Mouse (Mus musculus): ENCODE data around the gene Gng8. TPM values are rescaled to one million over a fixed set of nuclear protein-coding genes. Genes with fewer than 3 reads are reported as not detected.
A peak's percentile ranks its signal among the peaks of the same experiment; 100 is the strongest.

The Gng8 gene
- polyA plus RNA-seq, 1 experiment from 2014 or later, result 18.2 TPM

- Histone ChIP-seq H3K9ac (peak overlapping the region; percentile 51; the same call in 1 of the 2 replicates), H3K4me2 (peak overlapping the region; percentile 42), H3K27ac (no peak overlapping the region; the same call in 1 of the 2 replicates), H3K36me3 (ENCODE audit: poor library complexity, severe bottlenecking) (peaks cover 51% of the 10 kb centered on the region), H3K4me1 (peaks cover 52% of the 10 kb centered on the region), H3K9me3 (replicated peaks) (no peaks in the 10 kb centered on the region), H3K4me3 (0 out of 2 replicates have a peak overlapping the region, but pooled peaks have one; percentile 3), H3K27me3 (no peaks in the 10 kb centered on the region)
- ATAC-seq, result no peak
- WGBS, result 81% methylated on average over 7 of the region's 7 CpGs
These were observed 28.6 kb downstream of the Gng8 start for GRCm38 (mm10) chr7:16920150-16920579.

GRCm38 (mm10) chr7:16920818-16921791, 29.5 kb downstream of the Gng8 start:
- no peak for ATAC-seq
- 40% methylated on average over 21 of the region's 21 CpGs for WGBS
- Histone ChIP-seq H3K9me3 (replicated peaks) (no peaks in the 10 kb centered on the region), H3K27ac (peak overlapping the region; percentile 96), H3K4me3 (peak overlapping the region; percentile 86), H3K9ac (peak overlapping the region; percentile 97), H3K4me2 (peak overlapping the region; percentile 95), H3K27me3 (no peaks in the 10 kb centered on the region), H3K4me1 (peaks cover 52% of the 10 kb centered on the region), H3K36me3 (ENCODE audit: poor library complexity, severe bottlenecking) (peaks cover 41% of the 10 kb centered on the region)

GRCm38 (mm10) chr7:16921881-16922335, 30.3 kb downstream of the Gng8 start:
- Histone ChIP-seq H3K4me3 (peak overlapping the region; percentile 86), H3K4me1 (peaks cover 52% of the 10 kb centered on the region), H3K9me3 (replicated peaks) (no peaks in the 10 kb centered on the region), H3K36me3 (ENCODE audit: poor library complexity, severe bottlenecking) (peaks cover 33% of the 10 kb centered on the region), H3K4me2 (peak overlapping the region; percentile 95), H3K27ac (peak overlapping the region; percentile 96), H3K27me3 (no peaks in the 10 kb centered on the region), H3K9ac (peak overlapping the region; percentile 97)
- ATAC-seq, result no peak
- WGBS, result 32% methylated on average over 6 of the region's 6 CpGs

- Histone ChIP-seq H3K36me3 (ENCODE audit: poor library complexity, severe bottlenecking) (peaks cover 28% of the 10 kb centered on the region), H3K4me3 (peak overlapping the region; percentile 86), H3K27me3 (no peaks in the 10 kb centered on the region), H3K9ac (peak overlapping the region; percentile 97), H3K4me1 (peaks cover 52% of the 10 kb centered on the region), H3K9me3 (replicated peaks) (no peaks in the 10 kb centered on the region), H3K4me2 (peak overlapping the region; percentile 95), H3K27ac (peak overlapping the region; percentile 96)
- 43% methylated on average over 10 of the region's 10 CpGs for WGBS
- no peak for ATAC-seq
These were observed 30.9 kb downstream of the Gng8 start for GRCm38 (mm10) chr7:16922360-16922973.

- Histone ChIP-seq H3K36me3 (ENCODE audit: poor library complexity, severe bottlenecking) (peaks cover 18% of the 10 kb centered on the region), H3K4me1 (peaks cover 48% of the 10 kb centered on the region), H3K4me3 (peak overlapping the region; percentile 86), H3K9ac (peak overlapping the region; percentile 97), H3K4me2 (peak overlapping the region; percentile 95), H3K9me3 (replicated peaks) (no peaks in the 10 kb centered on the region), H3K27me3 (no peaks in the 10 kb centered on the region), H3K27ac (peak overlapping the region; percentile 96)
- WGBS, result under 1% methylated on average over 57 of the region's 57 CpGs
- peak; percentile 6 for ATAC-seq
These were observed 31.9 kb downstream of the Gng8 start for GRCm38 (mm10) chr7:16923283-16924036.

- WGBS, result 2% methylated on average over 64 of the region's 64 CpGs
- Histone ChIP-seq H3K9me3 (replicated peaks) (no peaks in the 10 kb centered on the region), H3K36me3 (ENCODE audit: poor library complexity, severe bottlenecking) (peaks cover 10% of the 10 kb centered on the region), H3K9ac (peak within 1 kb of the TSS; percentile 97), H3K27ac (peak within 1 kb of the TSS; percentile 96), H3K4me3 (peak within 1 kb of the TSS; percentile 86), H3K27me3 (no peaks in the 10 kb centered on the region), H3K4me2 (peak within 1 kb of the TSS; percentile 95), H3K4me1 (peaks cover 41% of the 10 kb centered on the region)
- ATAC-seq, result peak; percentile 93
These were observed 32.6 kb downstream of the Gng8 start, which contains the start of gene Calm3 for GRCm38 (mm10) chr7:16924037-16924834. Gene Calm3, minus strand, starts transcription at chr7:16924114.

GRCm38 (mm10) chr7:16928341-16928740, 36.8 kb downstream of the Gng8 start:
- no peak for ATAC-seq
- 38% methylated on average over 2 of the region's 2 CpGs for WGBS
- Histone ChIP-seq H3K4me3 (no peak overlapping the region), H3K27ac (no peak overlapping the region), H3K36me3 (ENCODE audit: poor library complexity, severe bottlenecking) (no peaks in the 10 kb centered on the region), H3K4me2 (no peak overlapping the region), H3K4me1 (peaks cover 24% of the 10 kb centered on the region), H3K27me3 (no peaks in the 10 kb centered on the region), H3K9ac (no peak overlapping the region), H3K9me3 (replicated peaks) (no peaks in the 10 kb centered on the region)

- Histone ChIP-seq H3K27me3 (no peaks in the 10 kb centered on the region), H3K4me1 (peaks cover 29% of the 10 kb centered on the region), H3K4me2 (no peak overlapping the region), H3K27ac (no peak overlapping the region), H3K36me3 (ENCODE audit: poor library complexity, severe bottlenecking) (no peaks in the 10 kb centered on the region), H3K4me3 (no peak overlapping the region), H3K9ac (no peak overlapping the region), H3K9me3 (replicated peaks) (no peaks in the 10 kb centered on the region)
- ATAC-seq, result peak; percentile 5
- WGBS, result 4% methylated on average over 1 of the region's 1 CpGs
These were observed 39.3 kb downstream of the Gng8 start for GRCm38 (mm10) chr7:16930850-16931249.

- Histone ChIP-seq H3K27ac (peak overlapping the region; percentile 59), H3K4me2 (no peak overlapping the region), H3K27me3 (no peaks in the 10 kb centered on the region), H3K36me3 (ENCODE audit: poor library complexity, severe bottlenecking) (no peaks in the 10 kb centered on the region), H3K4me1 (peaks cover 29% of the 10 kb centered on the region), H3K9me3 (replicated peaks) (no peaks in the 10 kb centered on the region), H3K4me3 (no peak overlapping the region), H3K9ac (no peak overlapping the region)
- WGBS, result 15% methylated on average over 14 of the region's 14 CpGs
- peak; percentile 73 for ATAC-seq
These were observed 40.5 kb downstream of the Gng8 start for GRCm38 (mm10) chr7:16931968-16932627.

- Histone ChIP-seq H3K9ac (no peak overlapping the region; the same call in 1 of the 2 replicates), H3K4me2 (peak overlapping the region; percentile 20; the same call in 1 of the 2 replicates), H3K4me1 (peaks cover 32% of the 10 kb centered on the region), H3K4me3 (no peak overlapping the region), H3K9me3 (replicated peaks) (no peaks in the 10 kb centered on the region), H3K36me3 (ENCODE audit: poor library complexity, severe bottlenecking) (no peaks in the 10 kb centered on the region), H3K27ac (peak overlapping the region; percentile 59), H3K27me3 (no peaks in the 10 kb centered on the region)
- 25% methylated on average over 14 of the region's 14 CpGs for WGBS
- peak; percentile 61 for ATAC-seq
These were observed 41.4 kb downstream of the Gng8 start for GRCm38 (mm10) chr7:16932704-16933577.

Data from forebrain, embryonic 13.5 days (tissue).